Mouse (Mus musculus): ENCODE measurements around the gene Enox1.

DNA sequence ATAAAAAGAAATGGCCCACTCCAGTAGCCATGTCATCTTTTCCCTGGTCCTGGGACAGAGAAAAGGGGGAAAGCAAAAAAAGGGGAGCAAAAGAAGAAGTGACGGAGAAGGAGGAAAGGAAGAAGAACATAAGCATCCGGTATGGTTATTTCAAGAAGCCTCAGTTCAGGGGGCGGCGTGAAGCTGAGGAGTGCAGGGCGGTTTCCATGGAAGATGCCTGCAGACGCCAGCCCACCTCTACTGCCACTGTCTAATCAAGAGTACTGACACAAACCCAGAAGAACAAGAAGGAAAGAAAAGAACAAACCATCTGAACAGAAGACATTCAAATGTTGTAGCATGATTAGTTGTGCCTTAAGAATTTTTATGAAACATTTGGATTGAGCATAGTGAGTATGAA lies 490.5 kb downstream of the Enox1 start:
- TF ChIP-seq CTCF (conservative IDR thresholded peaks at IDR 0.05; ENCODE audit: insufficient read depth, insufficient read length, low read depth, low read length) (no peak), POLR2A (IDR thresholded peaks at IDR 0.05; ENCODE audit: low read depth, low read length) (no peak)

Data from kidney, adult 2 months (tissue).